Mouse (Mus musculus): ENCODE data around the gene Fubp1. TPM values are rescaled to one million over a fixed set of nuclear protein-coding genes. Genes with fewer than 3 reads are reported as not detected.

Fubp1 gene
- total and polyA plus RNA-seq, 3 experiments = 214 to 333 (median 224) TPM

DNA sequence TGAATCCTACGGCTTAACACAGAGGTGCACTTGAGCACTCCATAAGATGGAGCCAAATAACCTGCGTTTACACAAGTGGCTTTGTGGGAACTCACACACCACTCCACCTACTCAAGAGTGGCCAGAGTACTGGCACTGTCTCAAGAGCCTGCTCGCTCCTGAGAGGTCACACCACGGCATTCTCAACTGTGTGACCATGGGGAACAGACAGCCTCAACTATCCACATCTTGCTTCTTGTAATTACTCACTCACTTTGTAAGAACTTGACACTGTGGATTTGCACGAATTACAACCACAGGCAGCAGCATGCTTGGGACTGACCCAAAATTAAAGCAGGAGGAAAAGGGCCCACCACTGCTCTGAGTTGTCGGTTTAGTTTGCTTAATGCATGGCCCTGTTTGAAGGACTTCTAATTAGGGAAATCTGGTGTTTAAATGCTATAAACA is 18.4 kb upstream of the Fubp1 start (continued):
- TF ChIP-seq USF1 (IDR thresholded peaks at IDR 0.05; ENCODE audit: low read depth, low read length) (no peak), POLR2AphosphoS2 (IDR thresholded peaks at IDR 0.05; ENCODE audit: low read depth, low read length) (no peak)

DNA sequence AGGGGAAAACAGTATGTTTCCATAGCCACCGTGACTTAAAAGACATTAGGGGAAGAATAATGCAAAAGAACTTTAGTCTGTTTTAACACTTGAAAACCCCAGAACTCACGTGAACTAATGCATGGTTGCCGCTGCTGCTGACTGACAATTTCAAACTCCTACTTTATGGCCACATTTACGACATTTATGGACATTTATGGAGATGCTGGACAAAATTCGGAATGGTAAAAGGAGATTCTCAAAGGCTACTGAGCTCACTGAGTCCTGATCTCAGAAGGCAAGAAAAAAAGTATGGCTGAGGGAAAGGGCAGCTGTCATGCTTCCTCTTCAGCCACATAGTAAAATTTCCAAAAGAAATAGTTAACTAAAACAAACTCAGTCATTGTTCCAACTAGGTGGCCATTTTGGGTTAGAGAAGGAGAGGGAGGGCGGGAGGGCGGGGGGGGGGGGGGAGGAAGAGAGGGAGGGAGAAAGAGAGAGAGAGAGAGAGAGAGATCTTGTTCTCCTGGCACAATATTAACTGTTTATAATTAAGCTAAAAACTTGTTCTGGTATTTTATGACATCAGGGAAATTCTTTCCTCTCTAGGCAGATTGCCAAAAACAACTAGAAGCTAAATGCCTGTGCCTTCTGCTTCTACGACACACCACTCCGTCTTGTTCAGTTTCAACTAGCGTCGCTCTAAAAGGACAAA is 17.8 kb upstream of the Fubp1 start:
- peak overlapping the region; percentile 62 to 89 (median 70) for H3K4me3 ChIP-seq (replicated peaks in 1 of 3; ENCODE audit: low read depth in 2 of 3, low read length in 2 of 3, poor library complexity in 1 of 3)
- peak; percentile 68 for DNase-seq (ENCODE audit: extremely low read depth)
- H3K4me1 ChIP-seq (ENCODE audit: control insufficient read depth in 1 of 2, insufficient read depth in 2 of 2) = peaks cover 9 to 43% of the 10 kb centered on the region in 2 experiments
- in situ Hi-C loops (cut with MboI; ENCODE audit: low pct_ligation_motif_present, low pct_unique_long_range_greater_than_20kb, low sequenced_read_pairs) = loop anchor here (5.0 kb wide), 1 partner anchor 70 kb away; no protein-coding TSS in a partner anchor
- peak overlapping the region; percentile 47 for H3K4me2 ChIP-seq (ENCODE audit: insufficient read depth, low read depth, poor library complexity, severe bottlenecking)
- peaks cover 0 to 3% of the 10 kb centered on the region in 2 experiments for H3K36me3 ChIP-seq (replicated peaks in 1 of 2; ENCODE audit: control insufficient read depth in 1 of 2, insufficient read depth in 1 of 2, low read length in 1 of 2)
- dilution Hi-C loops (cut with MboI; ENCODE audit: extremely low pct_ligation_motif_present, extremely low pct_unique_long_range_greater_than_20kb, low sequenced_read_pairs) = no loop called here
- H3K27me3 ChIP-seq (replicated peaks) = peaks cover 2% of the 10 kb centered on the region
- peak overlapping the region; percentile 14; the same call in 1 of the 2 replicates for H3K27ac ChIP-seq (ENCODE audit: insufficient read depth, low read depth)
- no peaks in the 10 kb centered on the region for H3K9me3 ChIP-seq (replicated peaks; ENCODE audit: low read length)
- peak overlapping the region; percentile 99 for H3K9ac ChIP-seq (ENCODE audit: insufficient read depth, low read depth)
- peaks cover 22% of the 10 kb centered on the region for H3K79me2 ChIP-seq (replicated peaks; ENCODE audit: control insufficient read depth, extremely low read depth, insufficient read depth, poor library complexity, severe bottlenecking)
- TF ChIP-seq MAX (IDR thresholded peaks at IDR 0.05; ENCODE audit: low read length) (0 out of 2 replicates have a peak, but pooled peaks have one; percentile 27), E2F4 (IDR thresholded peaks at IDR 0.05; ENCODE audit: insufficient replicate concordance, low read depth, low read length) (no peak), PAX5 (IDR thresholded peaks at IDR 0.05; ENCODE audit: low read length) (no peak), EP300 (IDR thresholded peaks at IDR 0.05; ENCODE audit: low read length) (peak; percentile 30), RAD21 (IDR thresholded peaks at IDR 0.05; ENCODE audit: low read depth, low read length) (no peak), IRF4 (IDR thresholded peaks at IDR 0.05; ENCODE audit: low read depth, low read length) (no peak), ZKSCAN1 (IDR thresholded peaks at IDR 0.05; ENCODE audit: borderline replicate concordance, low read depth, low read length) (no peak), POLR2AphosphoS2 (IDR thresholded peaks at IDR 0.05; ENCODE audit: low read depth, low read length) (no peak), SIN3A (IDR thresholded peaks at IDR 0.05; ENCODE audit: low read length) (0 out of 2 replicates have a peak, but pooled peaks have one; percentile 27), CTCF (conservative IDR thresholded peaks at IDR 0.05 in 1 of 2, IDR thresholded peaks at IDR 0.05 in 1 of 2; ENCODE audit: low read depth in 2 of 2, low read length in 2 of 2) (no peak; a peak in 1 of 4 replicates), CHD2 (IDR thresholded peaks at IDR 0.05; ENCODE audit: low read length) (no peak), RCOR1 (conservative IDR thresholded peaks at IDR 0.05; ENCODE audit: low read depth, low read length) (no peak), BHLHE40 (IDR thresholded peaks at IDR 0.05; ENCODE audit: low read depth, low read length) (peak; percentile 92), HCFC1 (IDR thresholded peaks at IDR 0.05; ENCODE audit: low read depth, low read length) (peak; percentile 37), TBP (conservative IDR thresholded peaks at IDR 0.05; ENCODE audit: low read depth, low read length) (no peak; the same call in 1 of the 2 replicates), USF1 (IDR thresholded peaks at IDR 0.05; ENCODE audit: low read depth, low read length) (no peak), MXI1 (IDR thresholded peaks at IDR 0.05; ENCODE audit: low read depth, low read length) (peak; percentile 70), ZC3H11A (IDR thresholded peaks at IDR 0.05; ENCODE audit: low read depth, low read length) (no peak), JUN (IDR thresholded peaks at IDR 0.05; ENCODE audit: insufficient read depth, low read depth, low read length) (no peak), ZMIZ1 (IDR thresholded peaks at IDR 0.05; ENCODE audit: low read depth, low read length) (no peak), MAZ (IDR thresholded peaks at IDR 0.05; ENCODE audit: low read depth, low read length) (peak; percentile 88), POLR2A (IDR thresholded peaks at IDR 0.05; ENCODE audit: low read depth, low read length) (0 out of 2 replicates have a peak, but pooled peaks have one; percentile 1), USF2 (conservative IDR thresholded peaks at IDR 0.05; ENCODE audit: low read depth, low read length) (0 out of 2 replicates have a peak, but pooled peaks have one; percentile 5), JUND (conservative IDR thresholded peaks at IDR 0.05; ENCODE audit: low read depth, low read length) (no peak), ZNF384 (IDR thresholded peaks at IDR 0.05; ENCODE audit: low read depth, low read length) (no peak), ELF1 (IDR thresholded peaks at IDR 0.05; ENCODE audit: low read depth, low read length) (no peak), CHD1 (IDR thresholded peaks at IDR 0.05; ENCODE audit: low read depth, low read length) (peak; percentile 78), GABPA (IDR thresholded peaks at IDR 0.05; ENCODE audit: insufficient replicate concordance, low read depth, low read length) (no peak), ETS1 (conservative IDR thresholded peaks at IDR 0.05; ENCODE audit: low read depth, low read length) (no peak; the same call in 1 of the 2 replicates), UBTF (IDR thresholded peaks at IDR 0.05; ENCODE audit: low read depth, low read length) (no peak), MAFK (IDR thresholded peaks at IDR 0.05; ENCODE audit: insufficient replicate concordance, low read length) (no peak), MEF2A (IDR thresholded peaks at IDR 0.05; ENCODE audit: borderline replicate concordance, low read depth, low read length) (no peak), NRF1 (IDR thresholded peaks at IDR 0.05; ENCODE audit: low read depth, low read length) (no peak), NELFE (IDR thresholded peaks at IDR 0.05; ENCODE audit: low read depth, low read length) (peak; percentile 55; the same call in 1 of the 2 replicates), KAT2A (IDR thresholded peaks at IDR 0.05; ENCODE audit: insufficient replicate concordance, low read length) (no peak), SMC3 (IDR thresholded peaks at IDR 0.05; ENCODE audit: low read depth, low read length) (no peak)

Data from CH12.LX (cell line).